Mouse (Mus musculus): ENCODE data around the gene 6430571L13Rik. TPM values are rescaled to one million over a fixed set of nuclear protein-coding genes. Genes with fewer than 3 reads are reported as not detected.

Gene 6430571L13Rik
- 1.6 and 2.2 TPM in 2 replicates for polyA plus RNA-seq (2012; rRNA removed)

DNA sequence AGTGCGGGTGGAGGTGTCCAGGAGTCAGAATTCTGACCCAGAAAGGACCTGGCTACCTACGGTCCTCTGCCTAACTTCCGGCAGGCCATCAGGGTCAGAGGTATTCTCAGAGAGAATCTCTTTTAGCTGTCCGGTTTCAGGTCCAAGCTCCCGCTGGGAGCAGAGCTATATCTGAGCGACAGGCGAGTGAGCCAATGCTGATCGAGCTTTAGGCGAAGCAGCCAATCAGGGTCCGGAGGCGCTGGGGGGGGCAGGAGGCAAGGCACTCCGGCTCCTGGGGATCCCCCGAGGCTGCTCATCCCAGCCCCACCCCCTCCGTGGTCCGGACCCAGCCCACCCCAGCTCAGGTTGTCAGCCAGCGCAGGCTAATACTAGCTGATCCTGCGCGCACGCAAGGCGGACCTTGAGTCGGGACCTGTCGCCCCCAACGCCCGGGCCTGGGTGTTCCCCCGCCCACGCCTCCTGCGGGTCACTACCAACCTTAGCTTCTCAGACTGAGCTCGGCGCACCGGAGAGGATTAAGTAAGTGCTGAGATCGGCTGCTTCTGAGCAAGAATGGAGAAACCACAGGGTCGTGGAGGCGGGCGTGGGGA is at the start of gene 6430571L13Rik:
TSS of gene 6430571L13Rik (plus strand) at position 336 of the 593 bp plus-strand sequence.

DNA sequence AAGGTAGTCTGAATTCAATTTTAAA is 44.6 kb upstream of the 6430571L13Rik start, which contains the start of gene Cish:
TSS of gene Cish (plus strand) at position 11 of the 25 bp plus-strand sequence.

DNA sequence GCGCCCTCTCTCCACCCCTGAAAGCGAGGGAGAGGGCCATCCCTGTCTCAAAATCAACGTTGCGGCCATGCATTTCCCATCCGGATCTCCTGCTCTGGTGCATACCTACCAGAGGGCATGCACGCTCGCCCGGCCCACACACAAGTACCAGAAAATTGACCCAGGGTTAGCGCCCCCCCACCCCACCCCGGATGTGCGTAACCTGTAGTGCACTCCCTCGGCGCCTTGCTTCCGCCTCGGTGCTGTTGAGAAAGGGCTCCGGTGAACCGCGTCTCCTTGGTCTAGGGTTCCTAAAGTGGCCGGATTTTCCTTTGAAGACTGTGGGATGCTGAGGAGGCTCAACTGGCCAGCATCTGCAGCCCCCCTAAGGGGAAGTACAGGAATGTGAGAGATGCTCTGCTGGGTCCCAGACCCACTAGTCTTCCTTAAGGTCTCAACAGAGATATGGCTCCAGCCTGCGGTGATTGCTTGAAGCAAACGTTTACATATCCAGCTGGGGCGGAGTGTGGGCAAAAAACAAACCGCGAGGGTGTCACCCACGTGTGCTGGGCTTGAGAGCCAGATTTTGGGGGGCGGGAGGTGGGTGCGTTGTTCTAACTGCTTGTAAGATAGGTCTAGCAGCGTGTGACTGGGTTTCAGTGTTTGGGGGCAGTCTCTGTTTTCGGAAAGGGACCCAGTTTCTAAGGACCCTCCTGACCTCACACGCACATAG is 2.1 kb upstream of the 6430571L13Rik start, which contains the start of gene Hemk1:
TSS of gene Hemk1 (minus strand) at position 179 of the 712 bp plus-strand sequence.

DNA sequence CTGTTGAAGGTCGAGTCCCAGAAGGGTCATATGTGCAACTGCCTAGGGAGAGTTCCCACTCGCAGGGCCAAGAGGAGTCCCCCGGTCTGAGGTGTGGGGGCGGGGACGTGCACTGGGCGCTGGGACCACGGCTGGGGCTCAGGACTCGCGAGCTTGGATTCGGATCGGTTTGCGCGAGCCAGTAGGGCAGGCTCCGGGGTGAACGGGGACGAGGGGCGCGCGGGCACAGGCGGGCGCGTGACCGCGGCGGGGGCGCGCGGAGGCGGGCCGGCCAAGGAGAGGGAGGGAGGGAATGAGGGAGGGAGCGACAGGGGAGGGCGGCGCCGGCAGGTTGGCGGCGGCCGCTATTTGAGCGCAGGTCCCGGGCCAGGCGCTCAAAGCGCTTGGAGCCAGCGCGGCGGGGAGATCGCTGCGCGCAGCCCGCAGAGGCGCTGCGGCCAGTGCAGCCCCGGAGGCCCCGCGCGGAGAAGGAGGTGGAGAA is 59.1 kb downstream of the 6430571L13Rik start, which contains the start of gene Cacna2d2:
TSS of gene Cacna2d2 (plus strand) at position 122 of the 481 bp plus-strand sequence.

Other genes with a start within 250 kb of the 6430571L13Rik start
- gene Dock3, start 108.7 kb upstream of the 6430571L13Rik start, polyA plus RNA-seq (2012; rRNA removed), result 10.2 and 11.5 TPM in 2 replicates
- 3.1 and 4.4 TPM in 2 replicates for gene Mapkapk3, start 50.7 kb upstream of the 6430571L13Rik start, polyA plus RNA-seq (2012; rRNA removed)
- gene Cish, start 44.6 kb upstream of the 6430571L13Rik start, polyA plus RNA-seq (2012; rRNA removed), result 4.9 and 6.1 TPM in 2 replicates
- gene Hemk1, start 2.3 kb upstream of the 6430571L13Rik start, polyA plus RNA-seq (2012; rRNA removed), result 20.2 and 25.9 TPM in 2 replicates
- gene Cacna2d2, start 59.0 kb downstream of the 6430571L13Rik start, polyA plus RNA-seq (2012; rRNA removed), result 27.9 and 45.8 TPM in 2 replicates
- 21.1 and 23.1 TPM in 2 replicates for gene Tmem115, start 193.3 kb downstream of the 6430571L13Rik start, polyA plus RNA-seq (2012; rRNA removed)
- gene Cyb561d2, start 201.6 kb downstream of the 6430571L13Rik start, polyA plus RNA-seq (2012; rRNA removed), result 13.6 and 13.9 TPM in 2 replicates
- 31.2 and 44.2 TPM in 2 replicates for gene Nprl2, start 201.6 kb downstream of the 6430571L13Rik start, polyA plus RNA-seq (2012; rRNA removed)
- gene Zmynd10, start 206.7 kb downstream of the 6430571L13Rik start, polyA plus RNA-seq (2012; rRNA removed), result 2.2 and 3.4 TPM in 2 replicates
- 47.5 and 79.5 TPM in 2 replicates for gene Rassf1, start 211.0 kb downstream of the 6430571L13Rik start, polyA plus RNA-seq (2012; rRNA removed)
- gene Tusc2, start 222.7 kb downstream of the 6430571L13Rik start, polyA plus RNA-seq (2012; rRNA removed), result 48.6 and 54.3 TPM in 2 replicates
- 53.1 and 77.8 TPM in 2 replicates for gene Hyal2, start 227.3 kb downstream of the 6430571L13Rik start, polyA plus RNA-seq (2012; rRNA removed)
- 5.0 and 8.1 TPM in 2 replicates for gene Hyal1, start 236.3 kb downstream of the 6430571L13Rik start, polyA plus RNA-seq (2012; rRNA removed)
- 17.3 and 24.5 TPM in 2 replicates for gene Naa80, start 238.3 kb downstream of the 6430571L13Rik start, polyA plus RNA-seq (2012; rRNA removed)
- 0.61 and 0.80 TPM in 2 replicates for gene Hyal3, start 240.2 kb downstream of the 6430571L13Rik start, polyA plus RNA-seq (2012; rRNA removed)
- gene Ifrd2, start 247.0 kb downstream of the 6430571L13Rik start, polyA plus RNA-seq (2012; rRNA removed), result 37.6 and 48.8 TPM in 2 replicates